Comparison of ENCODE assay signal across 18 mouse cellular contexts in the genomic region with DNA sequence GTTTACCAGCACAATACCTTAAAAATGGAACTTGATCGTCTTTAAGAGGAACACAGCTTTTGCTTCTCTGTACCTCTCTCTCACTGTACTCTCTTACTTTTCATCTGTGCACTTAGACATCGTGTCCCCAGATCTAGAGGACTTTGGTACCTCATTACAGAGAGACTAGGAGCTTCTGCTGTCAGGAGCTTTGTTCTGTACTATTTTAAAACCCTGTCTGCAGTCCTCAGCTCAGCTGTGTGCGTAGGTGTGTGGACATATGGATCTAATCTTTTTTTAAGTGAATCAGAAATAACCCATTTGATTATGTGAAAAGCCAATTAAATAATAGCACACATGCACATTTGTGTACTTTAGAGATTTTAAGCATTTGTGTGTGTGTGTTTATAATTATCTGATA.
DNase-seq lines count a peak whose midpoint lies in the region; ATAC-seq and TF ChIP-seq lines count a peak whose summit lies in the region.
"Had no signal": no experiment of that assay in that cellular context is flagged by ENCODE, and none has a peak within 500 bp of the region (broad histone marks: within the 10 kb centered on the region; RNA-seq: fewer than 3 reads in every experiment).

No protein-coding gene starts in this region.

- no peak overlapping the region for H3K4me3 ChIP-seq in heart, postnatal 0 days (ENCODE audit: low read depth, low read length)
- H3K4me3 ChIP-seq in heart, embryonic 11.5 days (ENCODE audit: low read depth, low read length): no peak overlapping the region
- H3K4me3 ChIP-seq: forebrain, embryonic 13.5 days; heart, embryonic 10.5 days; liver, embryonic 12.5 days; lung, embryonic 15.5 days; neural tube, embryonic 13.5 days had no signal

- no peak for TF ChIP-seq CTCF in heart, postnatal 0 days (IDR thresholded peaks at IDR 0.05; ENCODE audit: low read depth)

- no peak overlapping the region for H3K9ac ChIP-seq in heart, postnatal 0 days (replicated peaks; ENCODE audit: low read depth, low read length)
- no peak overlapping the region for H3K9ac ChIP-seq in heart, embryonic 11.5 days (ENCODE audit: low read depth, low read length)
- H3K9ac ChIP-seq: forebrain, embryonic 13.5 days; liver, embryonic 12.5 days; lung, embryonic 15.5 days; neural tube, embryonic 13.5 days had no signal

- H3K27me3 ChIP-seq in heart, postnatal 0 days (ENCODE audit: control insufficient read depth, insufficient read depth, low read length): no peaks in the 10 kb centered on the region
- no peaks in the 10 kb centered on the region for H3K27me3 ChIP-seq in heart, embryonic 11.5 days (ENCODE audit: control insufficient read depth, insufficient read depth, low read length)
- H3K27me3 ChIP-seq: forebrain, embryonic 13.5 days; liver, embryonic 12.5 days; lung, embryonic 15.5 days; neural tube, embryonic 13.5 days; Patski had no signal

- TF ChIP-seq EP300 in heart, postnatal 0 days (IDR thresholded peaks at IDR 0.05; ENCODE audit: low read depth): no peak

- no peaks in the 10 kb centered on the region for H3K9me3 ChIP-seq in heart, postnatal 0 days (replicated peaks; ENCODE audit: control insufficient read depth, low read length)
- H3K9me3 ChIP-seq in heart, embryonic 11.5 days (replicated peaks; ENCODE audit: control insufficient read depth, low read length): no peaks in the 10 kb centered on the region
- H3K9me3 ChIP-seq: forebrain, embryonic 13.5 days; heart, embryonic 10.5 days; liver, embryonic 12.5 days; lung, embryonic 15.5 days; neural tube, embryonic 13.5 days had no signal

- H3K36me3 ChIP-seq in heart, postnatal 0 days (replicated peaks; ENCODE audit: control insufficient read depth, insufficient read depth, low read length): no peaks in the 10 kb centered on the region
- no peaks in the 10 kb centered on the region for H3K36me3 ChIP-seq in heart, embryonic 11.5 days (ENCODE audit: control insufficient read depth, insufficient read depth, low read length)
- H3K36me3 ChIP-seq: heart, embryonic 10.5 days; liver, embryonic 12.5 days; lung, embryonic 15.5 days; neural tube, embryonic 13.5 days had no signal

- no peak overlapping the region for H3K27ac ChIP-seq in heart, postnatal 0 days (ENCODE audit: low read depth)
- H3K27ac ChIP-seq in heart, embryonic 11.5 days (ENCODE audit: low read depth, low read length): no peak overlapping the region
- H3K27ac ChIP-seq: forebrain, embryonic 13.5 days; heart, embryonic 10.5 days; liver, embryonic 12.5 days; lung, embryonic 15.5 days; neural tube, embryonic 13.5 days had no signal

- 30% methylated on average over 3 of the region's 3 CpGs for WGBS in heart, postnatal 0 days
- 61% methylated on average over 3 of the region's 3 CpGs for WGBS in heart, embryonic 11.5 days (ENCODE audit: insufficient replicate concordance)

- no peak for DNase-seq in heart, postnatal 0 days (ENCODE audit: low spot score)
- DNase-seq in frontal cortex, postnatal 36 days (ENCODE audit: low spot score in 2 of 2): peak; percentile 48 to 84
- DNase-seq in left cerebral cortex, adult 18-20 months (ENCODE audit: low spot score in 2 of 2): peak; percentile 42 to 61
- peak; percentile 11 for DNase-seq in right cerebral cortex, postnatal 14 days
- DNase-seq in cerebellum, postnatal 25 days: no peak
- no peak for DNase-seq in lung, postnatal 36 days
- DNase-seq: cerebellum, adult 8-10 months; embryo, embryonic 11 days; gastrocnemius, postnatal 14 days; kidney, adult 8-10 months had no signal

- no peaks in the 10 kb centered on the region for H3K4me1 ChIP-seq in heart, postnatal 0 days (ENCODE audit: control insufficient read depth, insufficient read depth)
- no peaks in the 10 kb centered on the region for H3K4me1 ChIP-seq in heart, embryonic 11.5 days (ENCODE audit: control insufficient read depth, insufficient read depth, low read length)
- H3K4me1 ChIP-seq: forebrain, embryonic 13.5 days; heart, embryonic 10.5 days; liver, embryonic 12.5 days; lung, embryonic 15.5 days; neural tube, embryonic 13.5 days had no signal

- 0 out of 2 replicates have a peak overlapping the region, but pooled peaks have one; percentile 11 for H3K4me2 ChIP-seq in heart, postnatal 0 days (ENCODE audit: low read depth, low read length)
- H3K4me2 ChIP-seq in heart, embryonic 11.5 days: no peak overlapping the region
- H3K4me2 ChIP-seq: forebrain, embryonic 13.5 days; liver, embryonic 12.5 days; lung, embryonic 15.5 days; neural tube, embryonic 13.5 days had no signal

- ATAC-seq in heart, postnatal 0 days (ENCODE audit: insufficient read depth, low read depth): peak; percentile 36; the same call in 1 of the 2 replicates
- ATAC-seq in heart, embryonic 11.5 days (replicated peaks; ENCODE audit: insufficient number of reproducible peaks, low FRiP score, low TSS enrichment): no peak
- no peak for ATAC-seq in CD4-positive, CD25-positive, alpha-beta regulatory T cell, adult 4 months
- ATAC-seq: forebrain, embryonic 13.5 days; liver, embryonic 12.5 days; Patski had no signal

Comparison
In these comparisons a context has a peak if more than half of its experiments do, and no peak if none do; other contexts are left out.
1. DNase-seq: peak in frontal cortex, postnatal 36 days (2 of 2), left cerebral cortex, adult 18-20 months (2 of 2) and right cerebral cortex, postnatal 14 days (single experiment); none in heart, postnatal 0 days (single experiment), cerebellum, postnatal 25 days (0 of 2) and lung, postnatal 36 days (single experiment).